Mouse (Mus musculus): ENCODE data around the gene Ano10. TPM values are rescaled to one million over a fixed set of nuclear protein-coding genes. Genes with fewer than 3 reads are reported as not detected.
A peak's percentile ranks its signal among the peaks of the same experiment; 100 is the strongest.

The Ano10 gene
- polyA plus RNA-seq (2015; fragmentation: Nextera tagmentation; extraction: Ambion mirVana), result 37.9 and 39.7 TPM in 2 replicates

GRCm38 (mm10) chr9:122294242-122294881 is at the start of gene Ano10:
Ano10 (minus strand) TSS chr9:122294423.
- peak; percentile 97 for ATAC-seq
- peak within 1 kb of the TSS; percentile 77 for H3K4me2 ChIP-seq (ENCODE audit: low read depth, low read length)
- H3K4me3 ChIP-seq (ENCODE audit: low read length), result peak within 1 kb of the TSS; percentile 92
- no peaks in the 10 kb centered on the region for H3K9me3 ChIP-seq (ENCODE audit: control insufficient read depth, low read length)
- under 1% methylated on average over 50 of the region's 51 CpGs for WGBS
- H3K4me1 ChIP-seq (ENCODE audit: control insufficient read depth, insufficient read depth, low read length), result peaks cover 11% of the 10 kb centered on the region
- peak within 1 kb of the TSS; percentile 94 for H3K9ac ChIP-seq (ENCODE audit: low read depth, low read length)
- H3K27ac ChIP-seq (ENCODE audit: low read length), result peak within 1 kb of the TSS; percentile 82
- no peaks in the 10 kb centered on the region for H3K36me3 ChIP-seq (ENCODE audit: control insufficient read depth, insufficient read depth, low read length)
- no peaks in the 10 kb centered on the region for H3K27me3 ChIP-seq (replicated peaks; ENCODE audit: control insufficient read depth, insufficient read depth, low read length)

GRCm38 (mm10) chr9:122343399-122343798 is 49.2 kb upstream of the Ano10 start:
- Histone ChIP-seq H3K9me3 (ENCODE audit: control insufficient read depth, low read length) (no peaks in the 10 kb centered on the region), H3K27ac (ENCODE audit: low read length) (no peak overlapping the region), H3K4me1 (ENCODE audit: control insufficient read depth, insufficient read depth, low read length) (no peaks in the 10 kb centered on the region), H3K9ac (ENCODE audit: low read depth, low read length) (no peak overlapping the region), H3K36me3 (ENCODE audit: control insufficient read depth, insufficient read depth, low read length) (no peaks in the 10 kb centered on the region), H3K4me2 (ENCODE audit: low read depth, low read length) (no peak overlapping the region), H3K27me3 (replicated peaks; ENCODE audit: control insufficient read depth, insufficient read depth, low read length) (no peaks in the 10 kb centered on the region), H3K4me3 (ENCODE audit: low read length) (no peak overlapping the region)
- WGBS, result 85% methylated on average over 7 of the region's 7 CpGs
- no peak for ATAC-seq

GRCm38 (mm10) chr9:122339972-122340371 is 45.7 kb upstream of the Ano10 start:
- H3K9ac ChIP-seq (ENCODE audit: low read depth, low read length), result no peak overlapping the region
- no peak overlapping the region for H3K27ac ChIP-seq (ENCODE audit: low read length)
- H3K9me3 ChIP-seq (ENCODE audit: control insufficient read depth, low read length), result no peaks in the 10 kb centered on the region
- H3K4me3 ChIP-seq (ENCODE audit: low read length), result no peak overlapping the region
- 70% methylated on average over 5 of the region's 5 CpGs for WGBS
- H3K36me3 ChIP-seq (ENCODE audit: control insufficient read depth, insufficient read depth, low read length), result no peaks in the 10 kb centered on the region
- H3K4me2 ChIP-seq (ENCODE audit: low read depth, low read length), result no peak overlapping the region
- peaks cover 6% of the 10 kb centered on the region for H3K4me1 ChIP-seq (ENCODE audit: control insufficient read depth, insufficient read depth, low read length)
- no peaks in the 10 kb centered on the region for H3K27me3 ChIP-seq (replicated peaks; ENCODE audit: control insufficient read depth, insufficient read depth, low read length)
- no peak for ATAC-seq

- 27% methylated on average over 8 of the region's 8 CpGs for WGBS
- H3K4me2 ChIP-seq (ENCODE audit: low read depth, low read length), result no peak overlapping the region
- no peak overlapping the region for H3K27ac ChIP-seq (ENCODE audit: low read length)
- H3K27me3 ChIP-seq (replicated peaks; ENCODE audit: control insufficient read depth, insufficient read depth, low read length), result no peaks in the 10 kb centered on the region
- H3K4me3 ChIP-seq (ENCODE audit: low read length), result no peak overlapping the region
- H3K4me1 ChIP-seq (ENCODE audit: control insufficient read depth, insufficient read depth, low read length), result peaks cover 6% of the 10 kb centered on the region
- H3K9me3 ChIP-seq (ENCODE audit: control insufficient read depth, low read length), result no peaks in the 10 kb centered on the region
- ATAC-seq, result peak; percentile 87
- H3K9ac ChIP-seq (ENCODE audit: low read depth, low read length), result no peak overlapping the region
- no peaks in the 10 kb centered on the region for H3K36me3 ChIP-seq (ENCODE audit: control insufficient read depth, insufficient read depth, low read length)
Observed at GRCm38 (mm10) chr9:122337510-122337931, 43.3 kb upstream of the Ano10 start.

- peaks cover 6% of the 10 kb centered on the region for H3K4me1 ChIP-seq (ENCODE audit: control insufficient read depth, insufficient read depth, low read length)
- no peaks in the 10 kb centered on the region for H3K9me3 ChIP-seq (ENCODE audit: control insufficient read depth, low read length)
- no peak overlapping the region for H3K9ac ChIP-seq (ENCODE audit: low read depth, low read length)
- WGBS, result 60% methylated on average over 2 of the region's 2 CpGs
- no peaks in the 10 kb centered on the region for H3K27me3 ChIP-seq (replicated peaks; ENCODE audit: control insufficient read depth, insufficient read depth, low read length)
- no peaks in the 10 kb centered on the region for H3K36me3 ChIP-seq (ENCODE audit: control insufficient read depth, insufficient read depth, low read length)
- no peak for ATAC-seq
- no peak overlapping the region for H3K4me3 ChIP-seq (ENCODE audit: low read length)
- no peak overlapping the region for H3K27ac ChIP-seq (ENCODE audit: low read length)
- H3K4me2 ChIP-seq (ENCODE audit: low read depth, low read length), result no peak overlapping the region
Observed at GRCm38 (mm10) chr9:122336677-122337076, 42.5 kb upstream of the Ano10 start.

- no peak overlapping the region for H3K4me2 ChIP-seq (ENCODE audit: low read depth, low read length)
- no peak overlapping the region for H3K27ac ChIP-seq (ENCODE audit: low read length)
- H3K9me3 ChIP-seq (ENCODE audit: control insufficient read depth, low read length), result no peaks in the 10 kb centered on the region
- H3K4me1 ChIP-seq (ENCODE audit: control insufficient read depth, insufficient read depth, low read length), result no peaks in the 10 kb centered on the region
- no peak for ATAC-seq
- no peak overlapping the region for H3K4me3 ChIP-seq (ENCODE audit: low read length)
- H3K9ac ChIP-seq (ENCODE audit: low read depth, low read length), result no peak overlapping the region
- WGBS, result 53% methylated on average over 3 of the region's 3 CpGs
- no peaks in the 10 kb centered on the region for H3K27me3 ChIP-seq (replicated peaks; ENCODE audit: control insufficient read depth, insufficient read depth, low read length)
- no peaks in the 10 kb centered on the region; the same call in 1 of the 2 replicates for H3K36me3 ChIP-seq (ENCODE audit: control insufficient read depth, insufficient read depth, low read length)
Observed at GRCm38 (mm10) chr9:122328199-122328598, 34.0 kb upstream of the Ano10 start.

GRCm38 (mm10) chr9:122325996-122326395 is 31.8 kb upstream of the Ano10 start:
- no peaks in the 10 kb centered on the region; the same call in 1 of the 2 replicates for H3K36me3 ChIP-seq (ENCODE audit: control insufficient read depth, insufficient read depth, low read length)
- H3K27me3 ChIP-seq (replicated peaks; ENCODE audit: control insufficient read depth, insufficient read depth, low read length), result no peaks in the 10 kb centered on the region
- no peak overlapping the region for H3K4me2 ChIP-seq (ENCODE audit: low read depth, low read length)
- H3K27ac ChIP-seq (ENCODE audit: low read length), result no peak overlapping the region
- 92% methylated on average over 1 of the region's 1 CpGs for WGBS
- no peaks in the 10 kb centered on the region for H3K9me3 ChIP-seq (ENCODE audit: control insufficient read depth, low read length)
- H3K9ac ChIP-seq (ENCODE audit: low read depth, low read length), result no peak overlapping the region
- no peaks in the 10 kb centered on the region for H3K4me1 ChIP-seq (ENCODE audit: control insufficient read depth, insufficient read depth, low read length)
- no peak for ATAC-seq
- no peak overlapping the region for H3K4me3 ChIP-seq (ENCODE audit: low read length)

GRCm38 (mm10) chr9:122322356-122322755 is 28.1 kb upstream of the Ano10 start:
- H3K9ac ChIP-seq (ENCODE audit: low read depth, low read length), result no peak overlapping the region
- H3K4me2 ChIP-seq (ENCODE audit: low read depth, low read length), result no peak overlapping the region
- H3K36me3 ChIP-seq (ENCODE audit: control insufficient read depth, insufficient read depth, low read length), result no peaks in the 10 kb centered on the region; the same call in 1 of the 2 replicates
- no peak overlapping the region for H3K27ac ChIP-seq (ENCODE audit: low read length)
- ATAC-seq, result no peak
- H3K27me3 ChIP-seq (replicated peaks; ENCODE audit: control insufficient read depth, insufficient read depth, low read length), result no peaks in the 10 kb centered on the region
- H3K4me1 ChIP-seq (ENCODE audit: control insufficient read depth, insufficient read depth, low read length), result no peaks in the 10 kb centered on the region
- 66% methylated on average over 3 of the region's 3 CpGs for WGBS
- H3K4me3 ChIP-seq (ENCODE audit: low read length), result no peak overlapping the region
- no peaks in the 10 kb centered on the region for H3K9me3 ChIP-seq (ENCODE audit: control insufficient read depth, low read length)

GRCm38 (mm10) chr9:122320626-122321025 is 26.4 kb upstream of the Ano10 start:
- Histone ChIP-seq H3K4me1 (ENCODE audit: control insufficient read depth, insufficient read depth, low read length) (no peaks in the 10 kb centered on the region), H3K36me3 (ENCODE audit: control insufficient read depth, insufficient read depth, low read length) (no peaks in the 10 kb centered on the region; the same call in 1 of the 2 replicates), H3K9ac (ENCODE audit: low read depth, low read length) (no peak overlapping the region), H3K9me3 (ENCODE audit: control insufficient read depth, low read length) (no peaks in the 10 kb centered on the region), H3K27me3 (replicated peaks; ENCODE audit: control insufficient read depth, insufficient read depth, low read length) (no peaks in the 10 kb centered on the region), H3K4me2 (ENCODE audit: low read depth, low read length) (no peak overlapping the region), H3K4me3 (ENCODE audit: low read length) (no peak overlapping the region), H3K27ac (ENCODE audit: low read length) (no peak overlapping the region)
- 93% methylated on average over 4 of the region's 4 CpGs for WGBS
- ATAC-seq, result no peak

GRCm38 (mm10) chr9:122316562-122316961 is 22.3 kb upstream of the Ano10 start:
- ATAC-seq, result no peak
- H3K27ac ChIP-seq (ENCODE audit: low read length), result no peak overlapping the region
- no peaks in the 10 kb centered on the region for H3K36me3 ChIP-seq (ENCODE audit: control insufficient read depth, insufficient read depth, low read length)
- no peak overlapping the region for H3K4me2 ChIP-seq (ENCODE audit: low read depth, low read length)
- no peaks in the 10 kb centered on the region for H3K9me3 ChIP-seq (ENCODE audit: control insufficient read depth, low read length)
- no peak overlapping the region for H3K4me3 ChIP-seq (ENCODE audit: low read length)
- WGBS, result 68% methylated on average over 7 of the region's 7 CpGs
- no peaks in the 10 kb centered on the region for H3K4me1 ChIP-seq (ENCODE audit: control insufficient read depth, insufficient read depth, low read length)
- H3K9ac ChIP-seq (ENCODE audit: low read depth, low read length), result no peak overlapping the region
- H3K27me3 ChIP-seq (replicated peaks; ENCODE audit: control insufficient read depth, insufficient read depth, low read length), result no peaks in the 10 kb centered on the region

Data from intestine, embryonic 16.5 days (tissue).